Mouse (Mus musculus) neural tube, embryonic 11.5 days (tissue): Measurements from ENCODE around the gene Gbgt1. TPM values are rescaled to one million over a fixed set of nuclear protein-coding genes. Genes with fewer than 3 reads are reported as not detected.

Experiments used
- ATAC-seq: fragments of 200-750 bp; cut with Nextera tagmentation; 2 replicates; pipeline ENCODE4 v1.8.0; 2017; ENCODE audit warnings: moderate number of reproducible peaks, mild to moderate bottlenecking, moderate TSS enrichment, moderate library complexity; ENCODE audit not compliant: insufficient read depth, low FRiP score, low TSS enrichment
- DNase-seq: peaks from one replicate; pipeline ENCODE4 v3.0.0-alpha.2; 2015; ENCODE audit warnings: low spot score
- H3K27ac ChIP-seq: fragments of 300-500 bp; sonication (generic); 2 replicates; pipeline ENCODE4 v1.5.1; 2014; ENCODE audit warnings: low read depth, mild to moderate bottlenecking, low read length
- H3K27me3 ChIP-seq: fragments of 300-500 bp; sonication (generic); 2 replicates; pipeline ENCODE4 v1.6.1; 2014; ENCODE audit warnings: mild to moderate bottlenecking, low read length, mixed read lengths; ENCODE audit not compliant: control insufficient read depth, insufficient read depth
- H3K36me3 ChIP-seq: fragments of 300-500 bp; sonication (generic); 2 replicates; pipeline ENCODE4 v1.6.1; 2014; ENCODE audit warnings: mild to moderate bottlenecking, low read length, moderate library complexity, mixed read lengths; ENCODE audit not compliant: control insufficient read depth, insufficient read depth
- H3K4me1 ChIP-seq: fragments of 300-500 bp; sonication (generic); 2 replicates; pipeline ENCODE4 v1.6.1; 2014; ENCODE audit warnings: low read length, mixed read lengths; ENCODE audit not compliant: control insufficient read depth, insufficient read depth
- H3K4me2 ChIP-seq: fragments of 300-500 bp; sonication (generic); 2 replicates; pipeline ENCODE4 v1.6.1; 2014; ENCODE audit warnings: low read depth, mild to moderate bottlenecking, moderate library complexity
- H3K4me3 ChIP-seq: fragments of 300-500 bp; sonication (generic); 2 replicates; pipeline ENCODE4 v1.5.1; 2014; ENCODE audit warnings: low read depth, low read length
- H3K9ac ChIP-seq: fragments of 300-500 bp; sonication (generic); 2 replicates; pipeline ENCODE4 v1.6.1; 2014; ENCODE audit warnings: mild to moderate bottlenecking, low read length
- H3K9me3 ChIP-seq: fragments of 300-500 bp; sonication (generic); 2 replicates; pipeline ENCODE4 v1.6.1; 2016; ENCODE audit warnings: low read length; ENCODE audit not compliant: control insufficient read depth
- WGBS: fragments of 180-500 bp; shearing (Covaris S2); extraction: QIAGEN DNeasy Blood & Tissue Kit; methylation state at CpG from one replicate; pipeline ENCODE4 v1.1.7; 2014; 5-methylcytosine and 5-hydroxymethylcytosine counted together
- polyA plus RNA-seq: library from polyadenylated mRNA; unstranded; fragments of >200 nt; fragmentation: Nextera tagmentation; extraction: Ambion mirVana; gene quantifications from 2 replicates; pipeline ENCODE4 v1.2.1, GENCODE M21; 2014

Gbgt1 gene
- polyA plus RNA-seq, 1 experiment from 2014 or later, result not detected

DNA sequence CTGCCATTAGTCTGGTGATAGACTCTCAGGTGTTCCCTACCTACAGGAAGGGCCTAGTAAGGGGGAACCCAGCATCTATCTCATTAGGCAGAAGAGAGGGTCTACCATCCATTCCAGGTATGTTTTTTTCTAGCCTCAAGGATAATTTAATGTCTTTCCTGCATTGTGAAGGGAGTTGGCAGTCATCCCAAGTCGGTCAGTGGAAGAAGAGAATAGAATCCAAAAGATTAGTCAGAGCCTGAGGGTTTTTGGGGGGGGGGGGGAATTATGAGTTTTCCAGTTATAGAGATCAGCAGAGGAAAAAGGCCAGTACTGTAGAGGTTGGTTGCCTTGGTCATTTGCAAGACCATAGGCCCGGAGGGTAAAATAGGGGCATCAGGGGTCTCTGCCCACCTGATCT, 2.2 kb upstream of the Gbgt1 start:
- no peak overlapping the region for H3K4me3 ChIP-seq
- no peaks in the 10 kb centered on the region for H3K4me1 ChIP-seq
- DNase-seq, result no peak
- no peak overlapping the region for H3K9ac ChIP-seq
- H3K9me3 ChIP-seq, result no peaks in the 10 kb centered on the region
- H3K36me3 ChIP-seq, result no peaks in the 10 kb centered on the region
- 87% methylated on average over 2 of the region's 2 CpGs for WGBS
- no peak overlapping the region for H3K27ac ChIP-seq
- no peak for ATAC-seq
- H3K4me2 ChIP-seq, result no peak overlapping the region
- no peaks in the 10 kb centered on the region for H3K27me3 ChIP-seq

DNA sequence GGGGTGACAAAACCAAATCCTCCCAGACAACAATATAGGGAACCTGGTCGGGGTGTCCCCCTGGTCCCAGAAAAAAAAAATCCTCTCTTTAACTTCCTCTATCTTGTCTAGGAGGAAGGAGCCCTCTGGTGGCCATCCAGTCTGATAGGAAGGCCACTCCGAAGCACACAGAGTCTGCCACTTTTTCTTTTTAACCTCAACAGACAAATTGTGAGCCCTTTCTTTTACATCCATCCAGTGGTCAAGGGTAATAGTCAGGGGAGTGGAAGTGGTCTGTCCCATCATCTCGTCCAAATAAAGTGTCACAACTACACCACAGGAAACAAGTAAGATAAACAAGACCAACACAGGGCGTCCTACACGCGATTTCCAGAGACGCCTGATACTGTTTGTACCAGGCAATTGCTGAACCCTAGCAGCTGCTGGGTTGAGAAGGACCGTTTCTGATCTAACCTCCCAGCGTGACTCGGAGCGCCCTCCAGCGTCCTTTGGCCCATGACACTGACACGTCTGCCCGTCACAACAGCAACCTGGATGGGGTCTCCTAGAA, 1.4 kb upstream of the Gbgt1 start:
- DNase-seq (no peak), ATAC-seq (no peak)
- Histone ChIP-seq H3K4me2 (no peak overlapping the region), H3K4me3 (no peak overlapping the region), H3K27ac (no peak overlapping the region), H3K36me3 (no peaks in the 10 kb centered on the region), H3K27me3 (no peaks in the 10 kb centered on the region), H3K4me1 (no peaks in the 10 kb centered on the region), H3K9ac (no peak overlapping the region), H3K9me3 (no peaks in the 10 kb centered on the region)
- 84% methylated on average over 14 of the region's 14 CpGs for WGBS

DNA sequence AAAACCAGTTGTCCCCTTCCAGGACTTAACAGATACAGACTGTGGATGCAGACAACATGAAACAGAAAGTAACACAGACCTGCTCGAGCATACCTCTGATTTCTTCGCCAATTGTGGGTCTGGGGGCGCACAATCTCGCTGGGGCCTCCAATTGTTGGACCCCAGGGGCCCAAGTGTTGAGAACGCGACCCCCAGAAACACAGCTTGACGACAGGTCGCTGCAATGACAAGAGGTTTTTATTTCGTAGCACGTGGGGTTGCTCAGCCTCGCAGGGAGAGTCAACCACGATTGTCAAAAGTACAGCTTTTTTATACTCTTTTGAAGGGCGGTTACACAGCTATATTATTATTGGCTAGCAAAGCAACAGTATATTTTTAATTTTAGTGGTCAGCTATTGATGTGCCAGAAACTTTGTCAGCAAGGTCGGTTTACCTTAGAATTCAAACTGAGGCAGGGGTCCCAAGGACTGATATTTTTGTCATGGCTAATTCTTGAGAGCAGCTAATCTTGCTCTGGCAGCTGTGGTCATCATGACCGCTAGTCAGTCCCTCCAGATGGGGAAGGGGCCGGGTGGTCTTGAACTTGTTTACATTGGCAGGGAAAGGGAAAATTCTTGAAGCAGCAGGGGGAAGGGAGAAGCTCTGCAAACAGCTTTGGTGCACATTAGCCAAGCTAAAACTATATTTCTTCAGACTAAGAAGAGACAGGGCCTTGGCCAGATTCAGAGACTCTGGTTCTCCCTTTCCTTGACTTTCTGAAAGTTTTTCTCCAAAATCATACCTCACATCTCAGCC, 693 bp upstream of the Gbgt1 start:
- Histone ChIP-seq H3K9me3 (no peaks in the 10 kb centered on the region), H3K27me3 (no peaks in the 10 kb centered on the region), H3K4me1 (no peaks in the 10 kb centered on the region), H3K4me2 (no peak overlapping the region), H3K36me3 (no peaks in the 10 kb centered on the region), H3K4me3 (no peak overlapping the region), H3K27ac (no peak overlapping the region), H3K9ac (no peak overlapping the region)
- ATAC-seq (no peak), DNase-seq (no peak)
- 83% methylated on average over 16 of the region's 16 CpGs for WGBS

DNA sequence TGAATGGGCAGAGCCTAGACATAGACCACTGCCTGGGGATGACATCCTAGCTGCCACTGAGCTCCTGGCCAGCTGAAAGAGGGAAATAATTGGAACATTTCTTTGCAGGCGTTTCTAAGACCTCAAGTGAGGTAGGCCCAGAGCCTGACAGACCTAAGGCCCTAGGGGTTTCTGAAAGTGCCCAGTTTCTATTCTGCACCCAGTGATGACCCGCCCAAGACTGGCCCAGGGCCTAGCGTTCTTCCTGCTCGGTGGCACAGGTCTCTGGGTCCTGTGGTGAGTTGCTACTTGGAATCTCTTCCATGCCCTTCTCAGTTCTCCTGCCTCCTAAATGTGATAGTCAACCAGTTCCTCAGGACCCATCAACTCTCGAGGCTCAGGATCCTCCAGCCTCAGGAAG, 870 bp downstream of the Gbgt1 start:
- no peak for ATAC-seq
- H3K27me3 ChIP-seq, result no peaks in the 10 kb centered on the region
- no peak overlapping the region for H3K27ac ChIP-seq
- no peak overlapping the region for H3K4me3 ChIP-seq
- H3K4me2 ChIP-seq, result no peak overlapping the region
- H3K9me3 ChIP-seq, result no peaks in the 10 kb centered on the region
- 79% methylated on average over 5 of the region's 5 CpGs for WGBS
- DNase-seq, result no peak
- no peaks in the 10 kb centered on the region for H3K36me3 ChIP-seq
- H3K9ac ChIP-seq, result no peak overlapping the region
- H3K4me1 ChIP-seq, result no peaks in the 10 kb centered on the region

DNA sequence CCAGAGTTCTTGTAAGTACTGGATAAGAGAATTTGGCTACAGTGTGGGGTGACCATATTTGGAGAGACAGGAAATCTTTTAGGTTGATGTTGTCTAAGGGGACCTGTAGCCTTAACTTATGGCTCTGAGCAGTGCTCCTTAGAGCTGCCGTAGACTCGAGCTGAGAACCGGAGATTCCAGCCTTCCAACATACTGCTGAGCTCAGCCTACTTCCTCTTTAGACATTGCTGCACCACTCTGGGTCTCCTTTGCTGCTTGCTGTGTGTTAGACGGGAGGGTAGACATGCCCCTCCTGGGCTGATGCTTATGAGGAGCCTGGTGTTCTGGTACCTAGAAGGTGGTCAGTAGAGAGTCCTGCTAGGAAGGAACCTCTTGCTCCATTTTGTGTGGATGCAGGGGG, 1.7 kb downstream of the Gbgt1 start:
- Histone ChIP-seq H3K36me3 (no peaks in the 10 kb centered on the region), H3K4me2 (no peak overlapping the region), H3K9me3 (no peaks in the 10 kb centered on the region), H3K27me3 (no peaks in the 10 kb centered on the region), H3K4me1 (no peaks in the 10 kb centered on the region), H3K27ac (no peak overlapping the region), H3K9ac (no peak overlapping the region), H3K4me3 (no peak overlapping the region)
- WGBS, result 85% methylated on average over 4 of the region's 4 CpGs
- ATAC-seq (no peak), DNase-seq (no peak)

DNA sequence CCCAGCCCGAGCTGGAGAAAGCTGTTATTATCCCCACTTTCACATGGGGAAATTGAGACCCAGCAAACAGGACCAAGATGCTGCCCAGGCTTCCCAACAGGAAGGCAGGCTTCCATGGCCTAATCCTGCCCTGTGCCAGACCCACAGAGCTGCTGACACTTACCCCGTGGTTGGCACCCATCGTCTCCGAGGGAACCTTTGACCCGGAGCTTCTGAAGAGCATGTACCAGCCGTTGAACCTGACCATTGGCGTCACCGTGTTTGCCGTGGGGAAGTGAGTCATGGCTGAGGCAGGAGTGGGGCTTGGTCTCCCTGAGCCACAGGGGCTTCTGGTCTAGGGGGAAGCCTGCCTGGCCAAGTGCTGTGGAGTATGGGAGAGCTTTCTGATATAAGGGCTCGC, 6.3 kb downstream of the Gbgt1 start:
- Histone ChIP-seq H3K9ac (no peak overlapping the region), H3K27ac (no peak overlapping the region), H3K9me3 (no peaks in the 10 kb centered on the region), H3K36me3 (no peaks in the 10 kb centered on the region), H3K4me1 (no peaks in the 10 kb centered on the region), H3K4me2 (no peak overlapping the region), H3K4me3 (no peak overlapping the region), H3K27me3 (no peaks in the 10 kb centered on the region)
- no peak for DNase-seq
- no peak for ATAC-seq
- 88% methylated on average over 10 of the region's 10 CpGs for WGBS

DNA sequence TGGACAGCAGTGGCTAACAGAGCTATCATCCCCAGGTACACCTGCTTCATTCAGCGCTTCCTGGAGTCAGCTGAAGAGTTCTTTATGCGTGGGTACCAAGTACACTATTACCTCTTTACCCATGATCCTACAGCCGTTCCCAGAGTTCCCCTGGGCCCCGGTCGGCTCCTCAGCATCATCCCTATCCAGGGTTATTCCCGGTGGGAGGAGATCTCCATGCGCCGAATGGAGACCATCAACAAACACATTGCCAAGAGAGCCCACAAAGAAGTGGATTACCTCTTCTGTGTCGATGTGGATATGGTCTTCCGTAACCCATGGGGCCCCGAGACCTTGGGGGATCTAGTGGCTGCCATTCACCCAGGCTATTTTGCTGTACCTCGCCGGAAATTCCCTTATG, 8.0 kb downstream of the Gbgt1 start:
- H3K27ac ChIP-seq, result no peak overlapping the region
- H3K27me3 ChIP-seq, result no peaks in the 10 kb centered on the region
- no peaks in the 10 kb centered on the region for H3K9me3 ChIP-seq
- H3K36me3 ChIP-seq, result no peaks in the 10 kb centered on the region
- no peak overlapping the region for H3K4me2 ChIP-seq
- ATAC-seq, result no peak
- DNase-seq, result no peak
- H3K9ac ChIP-seq, result no peak overlapping the region
- H3K4me1 ChIP-seq, result no peaks in the 10 kb centered on the region
- H3K4me3 ChIP-seq, result no peak overlapping the region
- 89% methylated on average over 13 of the region's 13 CpGs for WGBS

DNA sequence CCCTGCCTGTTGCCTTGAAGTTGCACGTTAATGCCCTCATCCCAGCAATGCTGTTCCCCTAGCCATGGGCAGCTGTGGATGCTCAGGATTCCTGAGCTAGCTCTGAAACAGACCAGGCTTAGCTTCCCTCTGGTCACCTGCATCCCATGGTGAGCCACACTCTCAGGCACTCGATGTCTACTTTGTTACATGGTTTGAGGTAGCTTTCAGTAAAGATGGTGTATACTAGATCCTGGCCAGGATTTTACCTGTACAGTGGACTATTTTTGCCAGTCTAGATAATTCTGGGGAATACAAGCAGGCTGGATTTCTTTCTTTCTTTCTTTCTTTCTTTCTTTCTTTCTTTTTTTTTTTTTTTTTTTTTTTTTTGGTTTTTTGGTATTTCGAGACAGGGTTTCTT, 9.1 kb downstream of the Gbgt1 start, which contains the start of gene Gm10134:
Gene Gm10134 (plus strand): TSS at position 301 of the 400 bp plus-strand sequence.
- Histone ChIP-seq H3K4me1 (no peaks in the 10 kb centered on the region), H3K9me3 (no peaks in the 10 kb centered on the region), H3K27ac (no peak within 1 kb of the TSS), H3K9ac (no peak within 1 kb of the TSS), H3K36me3 (no peaks in the 10 kb centered on the region), H3K27me3 (no peaks in the 10 kb centered on the region), H3K4me3 (no peak within 1 kb of the TSS), H3K4me2 (no peak within 1 kb of the TSS)
- no peak for ATAC-seq
- WGBS, result 84% methylated on average over 3 of the region's 3 CpGs
- no peak for DNase-seq

DNA sequence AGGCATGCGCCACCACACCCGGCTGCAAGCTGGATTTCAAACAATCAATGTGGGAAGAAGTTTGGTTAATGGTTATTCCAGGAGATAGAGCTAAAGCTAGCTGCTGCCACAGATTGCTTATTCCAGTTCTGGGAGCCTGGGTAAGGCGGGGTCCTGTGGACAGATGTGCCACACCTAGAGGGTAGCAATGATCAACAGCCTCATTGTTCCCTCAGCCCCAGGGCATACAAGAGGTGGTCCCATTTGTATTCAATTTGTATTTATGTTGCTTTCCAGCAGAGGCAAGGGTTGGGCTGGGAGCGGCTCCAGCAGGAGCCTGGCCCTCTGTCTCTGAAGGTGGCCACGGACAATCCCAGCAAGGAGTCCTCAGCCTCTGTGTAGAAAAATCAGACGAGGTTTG, 9.6 kb downstream of the Gbgt1 start:
- WGBS, result 80% methylated on average over 6 of the region's 6 CpGs
- no peaks in the 10 kb centered on the region for H3K9me3 ChIP-seq

More for the DNA sequence above, 9.6 kb downstream of the Gbgt1 start:
- Histone ChIP-seq H3K4me2 (no peak overlapping the region), H3K4me3 (no peak overlapping the region), H3K27ac (no peak overlapping the region), H3K36me3 (no peaks in the 10 kb centered on the region), H3K9ac (no peak overlapping the region), H3K4me1 (no peaks in the 10 kb centered on the region), H3K27me3 (no peaks in the 10 kb centered on the region)
- no peak for ATAC-seq
- DNase-seq, result no peak
